Mouse (Mus musculus) right cerebral cortex, postnatal 14 days (tissue): ENCODE results near the gene Grm4.
"Not testable (repeated sequence)": the region's sequence is repeated elsewhere in the genome, so short reads cannot be mapped to it uniquely, and the experiment has no call there.

Experiments used
- DNase-seq: peaks from one replicate; pipeline ENCODE4 v3.0.0; 2022

Gene Grm4

GRCm38 (mm10) chr17:27385513-27386261 lies 135.5 kb downstream of the Grm4 start:
- DNase-seq, result peak; percentile 37

DNA sequence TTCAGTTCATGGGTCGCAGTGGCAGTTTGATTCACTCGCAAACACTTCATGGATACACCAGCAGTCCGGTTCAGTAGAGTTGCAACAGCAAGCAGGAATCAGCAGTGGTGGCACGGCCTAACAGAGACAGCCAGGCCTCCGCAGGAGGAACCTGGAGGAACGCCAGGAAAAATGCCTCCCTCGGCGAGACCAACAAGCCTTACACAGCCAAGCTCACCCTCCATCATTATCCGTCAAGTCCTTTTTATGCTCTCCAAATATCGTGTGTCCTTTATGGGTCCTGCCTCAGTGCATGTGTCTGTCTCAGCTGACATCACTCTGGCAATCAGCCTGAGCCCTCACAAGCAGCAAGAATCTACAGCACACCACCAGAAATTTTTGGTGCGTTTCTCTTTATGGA lies 138.3 kb downstream of the Grm4 start:
- no peak for DNase-seq

DNA sequence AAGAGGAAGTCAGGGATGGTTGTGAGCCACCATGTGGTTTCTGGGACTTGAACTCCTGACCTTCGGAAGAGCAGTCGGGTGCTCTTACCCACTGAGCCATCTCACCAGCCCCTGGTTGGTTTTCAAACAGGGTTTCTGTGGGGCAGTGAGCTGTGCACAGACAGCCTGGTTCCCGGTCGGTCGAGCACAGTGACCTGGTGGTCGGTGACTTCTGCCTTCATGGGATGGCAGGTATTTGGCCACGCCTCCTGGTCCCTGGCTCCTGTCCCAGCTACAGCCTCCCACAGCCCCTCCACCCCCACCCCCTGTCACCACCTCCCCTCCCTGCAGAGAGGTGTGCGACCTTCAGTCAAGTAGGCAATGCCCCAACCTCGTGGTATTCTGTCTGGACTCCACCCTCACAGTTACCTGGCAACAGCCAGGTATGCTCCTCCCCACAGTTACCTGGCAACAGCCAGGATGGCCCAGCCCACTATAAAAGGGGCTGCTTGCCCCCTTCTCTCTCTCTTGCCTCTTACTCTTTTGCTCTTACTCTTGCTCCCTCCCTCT lies 140.2 kb downstream of the Grm4 start:
- DNase-seq, result not testable (repeated sequence)

DNA sequence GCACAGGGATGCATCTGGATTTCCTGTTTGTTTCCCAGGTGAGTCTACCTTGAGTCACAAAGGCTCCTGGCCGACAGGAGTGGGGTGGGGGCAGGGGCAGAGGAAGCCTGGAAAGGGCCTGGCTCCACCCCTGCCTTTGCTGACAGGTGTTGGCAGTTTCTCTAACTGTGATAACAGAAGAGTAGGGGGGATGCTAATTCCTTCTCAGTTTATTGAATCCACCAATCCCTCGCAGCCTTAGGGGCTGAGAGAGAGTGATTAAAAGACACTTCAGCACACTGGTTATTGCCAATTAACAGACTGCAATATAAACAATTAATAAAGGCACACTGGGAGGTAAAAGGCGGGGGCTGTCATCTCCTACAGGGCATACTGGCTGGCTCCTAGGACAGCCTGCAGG lies 142.2 kb downstream of the Grm4 start:
- no peak for DNase-seq

- DNase-seq, result no peak
Observed at GRCm38 (mm10) chr17:27377151-27377550, 144.1 kb downstream of the Grm4 start.

GRCm38 (mm10) chr17:27375551-27375950 lies 145.7 kb downstream of the Grm4 start:
- no peak for DNase-seq
